Mouse (Mus musculus) limb, embryonic 13.5 days (tissue): Measurements from ENCODE around the gene Prdm8. TPM values are rescaled to one million over a fixed set of nuclear protein-coding genes. Genes with fewer than 3 reads are reported as not detected.

ENCODE experiments used
- ATAC-seq: fragments of 200-750 bp; cut with Nextera tagmentation; 2 replicates; pipeline ENCODE4 v1.8.0; 2017; ENCODE audit warnings: low read depth, moderate number of reproducible peaks, moderate TSS enrichment; ENCODE audit not compliant: low FRiP score
- H3K27ac ChIP-seq: fragments of 300-500 bp; sonication (generic); 2 replicates; pipeline ENCODE4 v1.5.1; 2015; ENCODE audit warnings: inconsistent platforms, mild to moderate bottlenecking, moderate library complexity
- H3K27me3 ChIP-seq: fragments of 300-500 bp; sonication (generic); 2 replicates; pipeline ENCODE4 v1.6.1; 2015; ENCODE audit warnings: mild to moderate bottlenecking, inconsistent platforms
- H3K36me3 ChIP-seq: fragments of 300-500 bp; sonication (generic); 2 replicates; pipeline ENCODE4 v1.6.1; 2015; ENCODE audit warnings: inconsistent platforms, mild to moderate bottlenecking, moderate library complexity
- H3K4me1 ChIP-seq: fragments of 300-500 bp; sonication (generic); 2 replicates; pipeline ENCODE4 v1.6.1; 2015; ENCODE audit warnings: inconsistent platforms
- H3K4me2 ChIP-seq: fragments of 300-500 bp; sonication (generic); replicated peaks from 2 replicates; pipeline ENCODE4 v1.6.1; 2015; ENCODE audit warnings: inconsistent platforms, mild to moderate bottlenecking, moderate library complexity
- H3K4me3 ChIP-seq: fragments of 300-500 bp; sonication (generic); 2 replicates; pipeline ENCODE4 v1.5.1; 2015; ENCODE audit warnings: moderate library complexity, mild to moderate bottlenecking, inconsistent platforms
- H3K9ac ChIP-seq: fragments of 300-500 bp; sonication (generic); 2 replicates; pipeline ENCODE4 v1.6.1; 2015; ENCODE audit warnings: mild to moderate bottlenecking, inconsistent platforms
- H3K9me3 ChIP-seq: fragments of 300-500 bp; sonication (generic); 2 replicates; pipeline ENCODE4 v1.6.1; 2016; ENCODE audit warnings: inconsistent platforms
- WGBS: fragments of 180-500 bp; shearing (Covaris S2); methylation state at CpG from one replicate; pipeline ENCODE4 v1.1.7; 2015; 5-methylcytosine and 5-hydroxymethylcytosine counted together
- polyA plus RNA-seq: library from polyadenylated mRNA; unstranded; fragments of >200 nt; fragmentation: Nextera tagmentation; extraction: Ambion mirVana; gene quantifications from 2 replicates; pipeline ENCODE4 v1.2.1, GENCODE M21; 2015

Gene Prdm8
- polyA plus RNA-seq, 1 experiment from 2014 or later: 0.27 TPM

DNA sequence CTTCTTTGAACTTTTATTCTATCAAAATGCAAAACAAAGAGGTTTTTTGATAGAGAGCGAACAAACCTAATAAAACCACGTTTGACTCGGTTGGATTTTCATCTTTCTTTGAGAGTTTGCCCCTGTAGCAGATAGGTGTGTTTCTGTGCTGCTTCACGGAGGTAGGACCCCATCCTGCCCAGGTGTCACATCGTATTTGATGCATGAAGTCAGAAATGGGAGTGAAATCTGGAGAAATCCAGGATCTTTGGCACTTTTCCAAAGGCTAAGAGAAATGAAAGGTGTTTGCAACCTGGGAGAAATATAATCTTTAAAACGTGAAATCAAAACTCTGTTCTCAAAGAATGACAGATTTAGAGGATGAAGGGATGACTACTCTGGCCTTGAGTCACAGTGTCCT is 71.5 kb downstream of the Prdm8 start:
- ATAC-seq: no peak

More for the DNA sequence above, 71.5 kb downstream of the Prdm8 start:
- no peaks in the 10 kb centered on the region for H3K9me3 ChIP-seq
- no peak overlapping the region for H3K9ac ChIP-seq
- no peak overlapping the region for H3K4me2 ChIP-seq
- 76% methylated on average over 6 of the region's 6 CpGs for WGBS
- no peaks in the 10 kb centered on the region for H3K36me3 ChIP-seq
- H3K4me3 ChIP-seq: no peak overlapping the region
- no peak overlapping the region for H3K27ac ChIP-seq
- H3K4me1 ChIP-seq: no peaks in the 10 kb centered on the region
- no peaks in the 10 kb centered on the region; the same call in 1 of the 2 replicates for H3K27me3 ChIP-seq

Other genes with a start within 250 kb of the Prdm8 start
- 29.1 and 32.1 TPM in 2 replicates for gene Antxr2, start 136.2 kb upstream of the Prdm8 start, polyA plus RNA-seq
- gene Fgf5, start 87.0 kb downstream of the Prdm8 start, polyA plus RNA-seq: 1.0 and 1.4 TPM in 2 replicates
- 0.23 and 0.46 TPM in 2 replicates for gene Cfap299, start 162.1 kb downstream of the Prdm8 start, polyA plus RNA-seq